Mouse (Mus musculus) 3T3-L1 (cell line): Measurements from ENCODE around the gene Nmu.
A peak's percentile ranks its signal among the peaks of the same experiment; 100 is the strongest.

Experiments used
- DNase-seq: peaks from one replicate; pipeline ENCODE4 v3.0.0-alpha.2; 2015; ENCODE audit warnings: low read depth, low spot score

Nmu gene

GRCm38 (mm10) chr5:76363453-76364104 lies at the start of gene Nmu:
Gene Nmu, minus strand, starts transcription at chr5:76363788.
- no peak for DNase-seq

- DNase-seq, result no peak
These were observed 48.1 kb upstream of the Nmu start for GRCm38 (mm10) chr5:76411697-76412096.

DNA sequence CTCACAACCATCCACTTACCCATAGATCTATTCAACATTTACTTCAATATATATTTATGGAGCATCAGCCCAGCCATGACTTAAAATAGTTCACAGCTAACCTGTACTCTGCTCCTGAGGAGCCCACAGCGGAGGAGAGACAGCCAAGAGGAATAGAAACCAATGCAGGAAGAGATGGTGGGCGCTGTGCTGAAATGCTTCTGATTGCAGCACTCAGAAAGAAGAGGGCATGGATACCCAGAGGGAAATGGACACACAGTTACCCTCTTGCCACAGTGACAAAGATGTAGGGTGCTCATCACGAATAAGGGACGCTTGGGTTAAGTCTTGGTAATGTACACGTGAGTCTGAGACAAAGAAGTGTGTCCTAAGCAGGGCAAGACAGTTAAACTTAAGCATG lies 30.8 kb upstream of the Nmu start:
- no peak for DNase-seq

DNA sequence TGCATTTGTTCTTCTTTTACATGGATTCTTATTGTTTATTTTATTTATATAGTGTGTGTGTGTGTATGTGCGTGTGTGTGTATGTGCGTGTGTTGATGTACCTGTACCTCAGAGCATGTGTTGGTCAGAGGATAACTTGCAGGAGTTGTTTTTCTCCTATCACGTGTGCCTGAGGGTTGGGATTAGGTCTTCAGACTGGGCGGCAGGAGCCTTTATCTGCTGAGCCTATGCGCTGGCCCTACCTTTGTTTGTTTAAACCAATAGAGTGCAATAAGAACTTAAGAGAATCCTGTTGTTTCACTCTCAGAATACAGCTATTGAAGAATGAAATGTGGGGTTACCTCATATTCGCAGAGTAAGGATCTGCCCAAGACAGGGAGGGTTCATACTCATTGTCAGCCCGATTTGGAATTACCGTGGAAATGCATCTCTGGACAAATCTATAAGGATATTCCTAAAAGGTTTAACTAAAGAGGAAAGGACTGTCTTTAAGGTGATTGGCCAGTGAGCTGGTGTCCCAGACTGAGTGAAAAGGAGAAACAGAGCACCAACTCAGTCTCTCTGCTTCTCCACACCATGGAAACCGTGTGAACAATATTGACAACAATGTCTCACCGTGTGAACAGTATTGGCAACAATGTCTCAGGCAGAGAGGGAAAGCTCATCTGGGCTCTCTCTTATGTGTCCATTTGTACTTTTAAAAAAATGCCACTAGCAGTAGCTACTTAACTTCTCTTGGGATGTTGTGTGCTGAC lies 25.6 kb upstream of the Nmu start:
- no peak for DNase-seq

GRCm38 (mm10) chr5:76388474-76388873 lies 24.9 kb upstream of the Nmu start:
- DNase-seq, result no peak

DNA sequence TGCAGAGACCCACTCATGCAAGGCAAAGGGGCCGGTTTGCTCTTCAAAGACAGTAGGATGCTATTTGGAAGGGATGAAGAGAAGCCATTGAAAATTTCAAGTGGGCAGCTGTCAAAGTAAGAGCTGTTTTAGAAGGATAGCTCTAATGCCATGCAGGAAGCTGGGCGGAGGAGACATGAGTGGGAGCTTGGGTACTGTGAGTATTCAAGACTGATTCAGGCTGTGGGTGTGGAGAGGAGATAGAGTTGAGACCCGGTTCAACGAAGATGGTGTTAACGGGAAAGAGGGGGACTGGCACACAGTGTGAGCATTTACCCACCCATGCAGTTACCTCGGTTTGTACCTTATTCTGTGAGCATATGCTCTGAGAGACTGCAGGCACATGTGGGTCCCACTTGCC lies 20.1 kb upstream of the Nmu start:
- DNase-seq, result no peak

GRCm38 (mm10) chr5:76381836-76382235 lies 18.2 kb upstream of the Nmu start:
- peak; percentile 77 for DNase-seq

- no peak for DNase-seq
These were observed 15.6 kb upstream of the Nmu start for GRCm38 (mm10) chr5:76379216-76379615.

DNA sequence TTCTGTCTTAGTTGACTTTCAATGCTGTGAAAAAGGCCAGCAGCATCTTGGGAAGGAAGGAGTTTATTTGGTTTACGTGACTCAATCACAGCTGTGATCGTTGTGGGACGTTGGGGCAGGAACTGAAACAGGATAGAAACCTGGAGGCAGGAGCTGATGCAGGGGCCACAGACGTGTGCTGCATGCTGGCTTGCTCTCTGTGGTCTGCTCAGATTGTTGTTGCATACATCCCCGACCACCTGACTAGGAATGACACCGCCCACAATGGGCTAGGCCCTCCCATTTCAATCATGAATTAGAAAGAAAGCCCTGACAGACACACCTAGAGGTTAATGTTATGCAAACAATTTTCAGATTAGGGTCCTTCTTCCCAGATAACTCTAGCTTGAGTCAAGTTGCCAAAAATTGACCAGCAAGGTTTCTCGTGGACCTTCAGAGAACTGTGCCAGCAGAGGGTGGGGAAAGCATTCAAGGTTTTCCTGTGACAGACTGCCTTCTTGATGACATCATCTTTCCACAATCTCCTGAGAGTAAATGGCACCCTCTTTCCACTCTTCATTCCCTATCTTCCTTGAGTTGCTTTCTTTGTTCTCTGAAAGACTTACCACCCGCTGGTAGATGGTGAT lies 5.7 kb upstream of the Nmu start:
- DNase-seq, result no peak

- DNase-seq, result no peak
These were observed 1.8 kb upstream of the Nmu start for GRCm38 (mm10) chr5:76365406-76365805.

DNA sequence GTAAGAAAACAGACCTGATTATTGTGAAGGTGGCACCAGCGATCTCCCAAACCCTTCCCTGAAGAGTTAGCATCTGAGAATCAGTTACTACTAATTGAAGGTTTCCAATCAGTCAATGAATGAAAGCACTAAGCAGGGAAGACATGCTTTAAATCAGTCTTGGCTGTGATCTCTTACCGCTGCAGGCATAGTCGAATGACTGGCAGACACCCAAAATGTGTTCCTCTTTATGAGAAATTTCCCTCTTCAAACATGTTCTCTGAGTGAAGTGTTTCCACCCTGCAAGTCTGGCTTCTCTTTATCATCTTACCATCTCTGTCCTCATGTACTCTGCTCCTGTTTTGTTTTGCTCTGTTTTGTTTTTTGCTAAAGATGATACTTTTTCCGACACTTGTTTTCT lies 2.8 kb downstream of the Nmu start:
- DNase-seq, result no peak

DNA sequence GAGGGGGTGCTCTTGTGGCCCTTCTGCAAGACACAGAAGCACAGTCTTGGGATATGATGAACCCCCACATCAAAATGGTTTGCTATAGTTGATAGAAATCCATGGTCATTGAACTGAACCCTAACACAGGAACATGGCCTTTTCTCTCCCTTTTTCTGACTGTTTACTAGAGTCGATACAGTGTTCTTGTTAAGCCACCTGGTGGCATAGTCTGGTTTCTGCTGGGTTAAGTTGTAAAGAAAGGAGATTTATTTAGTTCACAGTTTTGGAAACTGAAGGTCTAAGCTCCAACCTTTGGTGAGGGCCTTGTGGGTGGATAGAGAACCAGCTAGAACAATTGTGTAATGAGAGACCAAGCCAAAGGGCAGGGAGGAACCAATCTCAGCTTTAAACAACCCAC lies 3.5 kb downstream of the Nmu start:
- peak; percentile 42 for DNase-seq

GRCm38 (mm10) chr5:76351953-76352611 lies 11.5 kb downstream of the Nmu start:
- no peak for DNase-seq

- no peak for DNase-seq
These were observed 12.1 kb downstream of the Nmu start for GRCm38 (mm10) chr5:76351537-76351936.

- DNase-seq, result peak; percentile 94
These were observed 17.5 kb downstream of the Nmu start for GRCm38 (mm10) chr5:76346137-76346536.

GRCm38 (mm10) chr5:76340931-76341330 lies 22.7 kb downstream of the Nmu start:
- no peak for DNase-seq

GRCm38 (mm10) chr5:76337100-76337499 lies 26.5 kb downstream of the Nmu start:
- DNase-seq, result no peak

- peak; percentile 45 for DNase-seq
These were observed 29.8 kb downstream of the Nmu start for GRCm38 (mm10) chr5:76333833-76334232.

GRCm38 (mm10) chr5:76330953-76331352 lies 32.6 kb downstream of the Nmu start, which contains the start of gene Pdcl2:
Gene Pdcl2, minus strand, starts transcription at chr5:76331156.
- no peak for DNase-seq

DNA sequence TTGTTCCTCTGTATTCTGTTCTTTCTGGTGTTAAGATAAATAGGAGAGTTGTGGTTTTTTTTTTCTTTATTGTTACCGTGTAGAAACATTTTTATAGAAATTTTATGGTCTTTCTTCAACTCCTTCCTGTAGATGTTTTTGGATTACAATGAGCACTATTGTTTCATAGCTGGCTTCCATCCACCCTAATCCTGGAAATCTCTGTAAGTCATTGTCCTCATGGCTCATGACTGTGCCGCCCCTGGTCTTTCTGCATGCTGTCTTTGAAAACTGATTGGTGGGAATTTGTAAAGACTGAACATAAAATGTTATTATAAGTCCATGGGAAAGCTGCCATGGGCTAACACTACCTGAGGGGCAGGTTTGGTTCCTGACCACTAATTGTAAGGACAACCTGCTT lies 36.3 kb downstream of the Nmu start:
- DNase-seq, result peak; percentile 61

DNA sequence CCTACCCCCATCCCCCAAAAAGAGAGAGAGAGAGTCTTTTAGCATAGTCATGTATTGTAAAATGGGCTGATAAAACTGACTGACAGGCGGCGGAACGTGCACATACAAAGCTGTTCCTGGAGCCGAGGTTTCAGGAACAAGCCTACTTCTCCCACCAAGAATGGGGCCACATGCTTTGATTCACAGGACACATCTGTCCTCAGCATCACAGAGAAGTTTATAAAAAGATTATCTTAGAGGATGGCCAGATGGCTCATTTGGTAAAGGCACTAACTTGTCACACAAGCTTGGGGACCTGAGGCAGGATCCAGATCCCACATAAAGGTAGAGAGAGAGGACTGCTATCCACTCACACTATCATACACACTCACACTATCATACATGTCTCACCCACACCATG lies 38.5 kb downstream of the Nmu start:
- DNase-seq, result no peak
